Mouse (Mus musculus) MEL (cell line): Measurements from ENCODE around the gene Bsn. TPM values are rescaled to one million over a fixed set of nuclear protein-coding genes. Genes with fewer than 3 reads are reported as not detected.
A peak's percentile ranks its signal among the peaks of the same experiment; 100 is the strongest.
"Not testable (repeated sequence)": the region's sequence is repeated elsewhere in the genome, so short reads cannot be mapped to it uniquely, and the experiment has no call there.

Source experiments
- DNase-seq: peaks from one replicate; pipeline ENCODE4 v3.0.0; 2011; ENCODE audit warnings: low read depth, low spot score
- H3K27ac ChIP-seq: 2 replicates; pipeline ENCODE4 v1.5.1; 2012; ENCODE audit warnings: low read depth, mild to moderate bottlenecking, control low read depth, low read length, moderate library complexity; ENCODE audit not compliant: control insufficient read depth
- H3K27me3 ChIP-seq, 2 experiments: fragments of 150-350 bp in 1 of 2; sonication (generic) in 1 of 2; 2 replicates each; pipeline ENCODE4 v1.6.1; 2012; ENCODE audit warnings: low read length in 2 of 2, mild to moderate bottlenecking in 2 of 2, improper control_type of control experiment in 1 of 2, moderate library complexity in 1 of 2; ENCODE audit not compliant: insufficient read depth in 2 of 2, control insufficient read depth in 1 of 2
- H3K36me3 ChIP-seq, 2 experiments: 2 replicates each; pipeline ENCODE4 v1.6.1; 2012 to 2014; ENCODE audit warnings: low read length in 2 of 2, improper control_type of control experiment in 1 of 2, inconsistent platforms in 1 of 2, mild to moderate bottlenecking in 1 of 2; ENCODE audit not compliant: insufficient read depth in 2 of 2, control insufficient read depth in 1 of 2
- H3K4me1 ChIP-seq, 2 experiments: fragments of 150-350 bp in 1 of 2; sonication (generic) in 1 of 2; 2 replicates each; pipeline ENCODE4 v1.6.1; 2012; ENCODE audit warnings: low read length in 2 of 2, improper control_type of control experiment in 1 of 2, mild to moderate bottlenecking in 1 of 2; ENCODE audit not compliant: insufficient read depth in 2 of 2, control insufficient read depth in 1 of 2
- H3K4me3 ChIP-seq, 2 experiments: fragments of 150-350 bp in 1 of 2; sonication (generic) in 1 of 2; 2 replicates each; pipeline ENCODE4 v1.5.1; 2012; ENCODE audit warnings: low read depth in 2 of 2, low read length in 2 of 2, mild to moderate bottlenecking in 2 of 2, moderate library complexity in 2 of 2, control low read depth in 1 of 2, improper control_type of control experiment in 1 of 2; ENCODE audit not compliant: control insufficient read depth in 1 of 2, insufficient read depth in 1 of 2
- H3K79me2 ChIP-seq: 2 replicates; pipeline ENCODE4 v1.6.1; 2012; ENCODE audit warnings: mild to moderate bottlenecking, low read length, moderate library complexity; ENCODE audit not compliant: control insufficient read depth, poor library complexity, insufficient read depth
- H3K9ac ChIP-seq: 2 replicates; pipeline ENCODE4 v1.6.1; 2012; ENCODE audit warnings: low read depth, mild to moderate bottlenecking, control low read depth, low read length, moderate library complexity; ENCODE audit not compliant: control insufficient read depth, poor library complexity, severe bottlenecking
- H3K9me3 ChIP-seq: fragments of 150-350 bp; sonication (generic); replicated peaks from 2 replicates; pipeline ENCODE4 v1.6.1; 2012; ENCODE audit warnings: mild to moderate bottlenecking, low read length, improper control_type of control experiment, moderate library complexity; ENCODE audit not compliant: insufficient read depth
- E2F4 ChIP-seq: IDR thresholded peaks from 2 replicates; pipeline ENCODE4 v1.6.1; 2011; ENCODE audit warnings: low read depth, low read length, improper control_type of control experiment, borderline replicate concordance
- EP300 ChIP-seq, 2 experiments: IDR thresholded peaks; 2 replicates each; pipeline ENCODE4 v1.6.1; 2011; ENCODE audit warnings: improper control_type of control experiment in 2 of 2, low read length in 2 of 2, low read depth in 1 of 2, mild to moderate bottlenecking in 1 of 2
- ETS1 ChIP-seq: IDR thresholded peaks from 2 replicates; pipeline ENCODE4 v1.6.1; 2012; ENCODE audit warnings: low read depth, mild to moderate bottlenecking, inconsistent platforms, low read length, improper control_type of control experiment, moderate library complexity
- JUND ChIP-seq: IDR thresholded peaks from 2 replicates; pipeline ENCODE4 v1.6.1; 2011; ENCODE audit warnings: low read depth, mild to moderate bottlenecking, improper control_type of control experiment, low read length
- KAT2A ChIP-seq: conservative IDR thresholded peaks from 2 replicates; pipeline ENCODE4 v1.6.1; 2012; ENCODE audit warnings: low read depth, low read length, improper control_type of control experiment, inconsistent platforms
- MAFK ChIP-seq: IDR thresholded peaks from 2 replicates; pipeline ENCODE4 v1.6.1; 2011; ENCODE audit warnings: low read depth, mild to moderate bottlenecking, low read length, improper control_type of control experiment, borderline replicate concordance
- MXI1 ChIP-seq: IDR thresholded peaks from 2 replicates; pipeline ENCODE4 v1.6.1; 2011; ENCODE audit warnings: mild to moderate bottlenecking, low read depth, low read length, improper control_type of control experiment
- MYB ChIP-seq: IDR thresholded peaks from 2 replicates; pipeline ENCODE4 v1.6.1; 2011; ENCODE audit warnings: mild to moderate bottlenecking, low read depth, low read length, improper control_type of control experiment
- POLR2AphosphoS2 ChIP-seq: IDR thresholded peaks from 2 replicates; pipeline ENCODE4 v1.6.1; 2011; ENCODE audit warnings: low read length, improper control_type of control experiment
- POLR2AphosphoS5 ChIP-seq: IDR thresholded peaks from 2 replicates; pipeline ENCODE4 v1.6.1; 2012; ENCODE audit warnings: low read depth, borderline replicate concordance, mild to moderate bottlenecking, inconsistent platforms, low read length, moderate library complexity, mixed read lengths
- RAD21 ChIP-seq: IDR thresholded peaks from 2 replicates; pipeline ENCODE4 v1.6.1; 2011; ENCODE audit warnings: mild to moderate bottlenecking, low read depth, low read length, improper control_type of control experiment
- SIN3A ChIP-seq: IDR thresholded peaks from 2 replicates; pipeline ENCODE4 v1.6.1; 2012; ENCODE audit warnings: low read length, improper control_type of control experiment, inconsistent platforms
- SMC3 ChIP-seq: IDR thresholded peaks from 2 replicates; pipeline ENCODE4 v1.6.1; 2011; ENCODE audit warnings: low read depth, low read length, improper control_type of control experiment
- TBP ChIP-seq: IDR thresholded peaks from 2 replicates; pipeline ENCODE4 v1.8.0; 2011; ENCODE audit warnings: low read depth, low read length, improper control_type of control experiment
- TCF12 ChIP-seq: IDR thresholded peaks from 2 replicates; pipeline ENCODE4 v1.6.1; 2014; ENCODE audit warnings: low read depth, mild to moderate bottlenecking, inconsistent platforms, low read length, improper control_type of control experiment, moderate library complexity
- ZNF384 ChIP-seq: IDR thresholded peaks from 2 replicates; pipeline ENCODE4 v1.6.1; 2012; ENCODE audit warnings: low read depth, mild to moderate bottlenecking, inconsistent platforms, low read length, improper control_type of control experiment
- polyA plus RNA-seq, 2 experiments: library from polyadenylated mRNA; stranded (reverse) in 1 of 2; unstranded in 1 of 2; fragments of >175 nt in 1 of 2; fragments of >200 nt in 1 of 2; gene quantifications; 2 replicates each; pipeline versions ENCODE4 v1.2.1 to v1.2.4; 2012; ENCODE audit warnings: low replicate concordance in 2 of 2, low read depth in 1 of 2; ENCODE audit not compliant: insufficient read length in 2 of 2, insufficient read depth in 1 of 2, missing spikeins in 1 of 2
- total RNA-seq: library from RNA; depleted of rRNA; stranded (reverse); fragments of 300-350 nt; gene quantifications from 2 replicates; pipeline ENCODE4 v1.2.3, GENCODE M21; 2012

Bsn gene
- total and polyA plus RNA-seq, 3 experiments = 3.5 to 5.6 TPM; not detected in 1

DNA sequence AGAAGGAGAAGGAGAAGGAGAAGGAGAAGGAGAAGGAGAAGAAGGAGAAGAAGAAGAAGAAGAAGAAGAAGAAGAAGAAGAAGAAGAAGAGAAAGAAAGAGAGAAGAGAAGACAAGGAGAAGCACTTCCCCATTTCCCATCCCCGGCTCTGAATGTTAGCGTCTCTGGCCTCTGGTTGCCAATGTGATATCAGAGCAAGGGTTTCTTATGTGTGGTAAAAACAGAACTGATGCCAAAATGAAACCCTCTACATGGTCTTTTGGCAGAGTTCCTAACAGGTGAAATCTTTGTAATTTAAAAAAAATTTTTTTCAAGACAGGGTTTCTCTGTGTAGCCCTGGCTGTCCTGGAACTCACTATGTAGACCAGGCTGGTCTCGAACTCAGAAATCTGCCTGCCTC is 54.5 kb downstream of the Bsn start:
- H3K79me2 ChIP-seq, H3K27me3 ChIP-seq, H3K27ac ChIP-seq, H3K4me3 ChIP-seq, H3K9me3 ChIP-seq, H3K36me3 ChIP-seq, H3K9ac ChIP-seq: not testable (repeated sequence)
- TF ChIP-seq TCF12 (0 out of 2 replicates have a peak, but pooled peaks have one; percentile 11), SMC3 (peak; percentile 4; the same call in 1 of the 2 replicates), EP300 (IDR thresholded peaks at IDR 0.05; ENCODE audit: low read depth in 1 of 2, low read length in 2 of 2) (peak; percentile 33 to 55; a peak in 2 of 4 replicates), MXI1 (peak; percentile 51; the same call in 1 of the 2 replicates), SIN3A (peak; percentile 53), ETS1 (peak; percentile 53), ZNF384 (peak; percentile 55; the same call in 1 of the 2 replicates)
- DNase-seq = peak; percentile 79
- peaks cover 8 to 27% of the 10 kb centered on the region in 2 experiments for H3K4me1 ChIP-seq

GRCm38 (mm10) chr9:108133478-108133877 is 56.7 kb downstream of the Bsn start:
- TF ChIP-seq EP300 (IDR thresholded peaks at IDR 0.05; ENCODE audit: low read depth in 1 of 2, low read length in 2 of 2) (no peak), POLR2AphosphoS2 (no peak), TBP (no peak), MYB (no peak), RAD21 (no peak), KAT2A (no peak)
- TF ChIP-seq, all 39 proteins: peak for 0
- no peak overlapping the region for H3K4me3 ChIP-seq
- no peak for DNase-seq

GRCm38 (mm10) chr9:108132373-108132772 is 57.8 kb downstream of the Bsn start:
- no peaks in the 10 kb centered on the region; a peak in 1 of 4 replicates for H3K27me3 ChIP-seq
- no peak for DNase-seq
- no peak overlapping the region for H3K4me3 ChIP-seq
- peaks cover 0 to 3% of the 10 kb centered on the region in 2 experiments; a peak in 2 of 4 replicates for H3K36me3 ChIP-seq
- TF ChIP-seq ZNF384 (peak; percentile 62), POLR2AphosphoS5 (no peak), E2F4 (no peak), JUND (no peak), MAFK (no peak)
- TF ChIP-seq, all 39 proteins: peak for 1
- Histone ChIP-seq H3K4me1 (peaks cover 8 to 26% of the 10 kb centered on the region in 2 experiments), H3K79me2 (no peaks in the 10 kb centered on the region), H3K9ac (no peak overlapping the region), H3K27ac (no peak overlapping the region), H3K9me3 (no peaks in the 10 kb centered on the region)

More at GRCm38 (mm10) chr9:108133478-108133877, 56.7 kb downstream of the Bsn start:
- Histone ChIP-seq H3K79me2 (no peaks in the 10 kb centered on the region), H3K27ac (no peak overlapping the region), H3K9ac (no peak overlapping the region), H3K27me3 (no peaks in the 10 kb centered on the region; a peak in 1 of 4 replicates), H3K4me1 (peaks cover 8 to 30% of the 10 kb centered on the region in 2 experiments), H3K9me3 (no peaks in the 10 kb centered on the region), H3K36me3 (peaks cover 0 to 4% of the 10 kb centered on the region in 2 experiments; a peak in 2 of 4 replicates)
